Mouse (Mus musculus): Measurements from ENCODE around the gene Ppp2r5c.

DNA sequence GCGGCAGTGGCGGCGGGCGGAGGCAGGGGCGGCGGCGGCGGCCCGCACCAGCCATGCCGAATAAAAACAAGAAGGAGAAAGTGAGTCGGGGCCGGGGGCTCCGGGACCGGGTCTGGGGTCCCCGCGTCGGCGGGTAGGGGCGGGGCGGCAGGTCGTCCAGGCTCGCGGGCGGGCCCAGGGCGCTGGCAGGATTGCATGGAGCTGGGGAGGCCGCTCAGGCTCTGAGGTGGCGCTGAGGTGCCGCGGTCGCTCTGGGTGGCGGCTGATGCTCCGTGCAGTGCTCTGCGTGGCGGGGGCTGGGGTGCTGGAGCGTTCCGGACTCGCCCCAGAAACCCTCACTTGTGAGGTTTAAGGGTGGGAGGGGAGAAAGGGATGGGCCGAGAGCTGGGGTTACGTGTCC lies 386 bp downstream of the Ppp2r5c start:
- TF ChIP-seq POLR2A (IDR thresholded peaks at IDR 0.05; ENCODE audit: low read depth, low read length) (no peak), CTCF (IDR thresholded peaks at IDR 0.05; ENCODE audit: borderline replicate concordance, insufficient read depth, low read length) (no peak)
